Mouse (Mus musculus) forebrain, embryonic 10.5 days (tissue): ENCODE measurements around the gene Kng2. TPM values are rescaled to one million over a fixed set of nuclear protein-coding genes. Genes with fewer than 3 reads are reported as not detected.
A peak's percentile ranks its signal among the peaks of the same experiment; 100 is the strongest.
"Not testable (repeated sequence)": the region's sequence is repeated elsewhere in the genome, so short reads cannot be mapped to it uniquely, and the experiment has no call there.

Source experiments
- DNase-seq: peaks from one replicate; pipeline ENCODE4 v3.0.0-alpha.2; 2017; ENCODE audit warnings: low spot score; ENCODE audit errors: extremely low spot score
- H3K27ac ChIP-seq: fragments of 300-500 bp; sonication (generic); 2 replicates; pipeline ENCODE4 v1.5.1; 2016; ENCODE audit warnings: mild to moderate bottlenecking
- H3K27me3 ChIP-seq: fragments of 300-500 bp; sonication (generic); 2 replicates; pipeline ENCODE4 v1.6.1; 2016; ENCODE audit warnings: mild to moderate bottlenecking; ENCODE audit not compliant: poor library complexity, severe bottlenecking
- H3K36me3 ChIP-seq: fragments of 300-500 bp; sonication (generic); replicated peaks from 2 replicates; pipeline ENCODE4 v1.6.1; 2016; ENCODE audit warnings: mild to moderate bottlenecking, moderate library complexity
- H3K4me1 ChIP-seq: fragments of 300-500 bp; sonication (generic); 2 replicates; pipeline ENCODE4 v1.6.1; 2016
- H3K4me3 ChIP-seq: fragments of 300-500 bp; sonication (generic); 2 replicates; pipeline ENCODE4 v1.5.1; 2016; ENCODE audit warnings: mild to moderate bottlenecking, moderate library complexity
- H3K9me3 ChIP-seq: fragments of 300-500 bp; sonication (generic); 2 replicates; pipeline ENCODE4 v1.6.1; 2016; ENCODE audit warnings: mild to moderate bottlenecking, moderate library complexity
- WGBS: fragments of 180-500 bp; shearing (Covaris S2); methylation state at CpG from one replicate; pipeline ENCODE4 v1.1.7; 2016; 5-methylcytosine and 5-hydroxymethylcytosine counted together
- polyA plus RNA-seq: library from polyadenylated mRNA; unstranded; fragments of >200 nt; fragmentation: Nextera tagmentation; extraction: Ambion mirVana; gene quantifications from 2 replicates; pipeline ENCODE4 v1.2.1, GENCODE M21; 2016

The Kng2 gene
- polyA plus RNA-seq, 1 experiment from 2014 or later = not detected

- Histone ChIP-seq H3K9me3 (no peaks in the 10 kb centered on the region), H3K4me3 (no peak overlapping the region), H3K4me1 (peaks cover 19% of the 10 kb centered on the region), H3K27ac (no peak overlapping the region), H3K27me3 (no peaks in the 10 kb centered on the region), H3K36me3 (no peaks in the 10 kb centered on the region)
- DNase-seq = no peak
Measured at GRCm38 (mm10) chr16:23026582-23026981, 2.7 kb downstream of the Kng2 start.

DNA sequence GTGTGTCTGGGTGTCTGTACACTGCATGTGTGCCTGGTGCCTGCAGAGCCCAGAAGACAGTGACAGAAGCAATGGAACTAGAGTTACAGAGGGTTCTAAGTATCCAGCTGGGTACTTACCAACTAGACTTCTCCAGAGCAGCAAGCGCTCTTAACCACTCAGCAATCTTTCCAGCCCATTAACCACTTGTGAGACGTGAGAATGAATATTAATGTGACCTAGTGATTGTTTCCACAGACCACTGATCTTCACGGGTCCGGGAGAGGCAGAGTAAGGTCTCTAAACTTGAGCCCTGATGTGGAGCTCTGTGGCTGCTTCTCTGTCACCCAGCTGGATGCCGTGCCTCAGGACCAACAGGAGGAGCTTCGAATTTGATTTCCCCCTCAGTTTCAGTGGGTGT, 4.2 kb downstream of the Kng2 start:
- H3K4me3 ChIP-seq = no peak overlapping the region
- no peaks in the 10 kb centered on the region for H3K36me3 ChIP-seq
- no peak for DNase-seq
- H3K27ac ChIP-seq = no peak overlapping the region
- WGBS = 70% methylated on average over 6 of the region's 6 CpGs
- H3K27me3 ChIP-seq = no peaks in the 10 kb centered on the region
- H3K4me1 ChIP-seq = peaks cover 33% of the 10 kb centered on the region
- H3K9me3 ChIP-seq = no peaks in the 10 kb centered on the region

- not testable (repeated sequence) for H3K36me3 ChIP-seq, H3K4me3 ChIP-seq, DNase-seq, H3K9me3 ChIP-seq, H3K27me3 ChIP-seq, H3K27ac ChIP-seq
- 15% methylated on average over 1 of the region's 1 CpGs for WGBS
- peaks cover 28% of the 10 kb centered on the region for H3K4me1 ChIP-seq
Measured at GRCm38 (mm10) chr16:23020571-23020970, 8.7 kb downstream of the Kng2 start.

- DNase-seq, H3K27ac ChIP-seq, H3K4me3 ChIP-seq, H3K4me1 ChIP-seq, H3K27me3 ChIP-seq, H3K9me3 ChIP-seq, H3K36me3 ChIP-seq: not testable (repeated sequence)
- 93% methylated on average over 8 of the region's 8 CpGs for WGBS
Measured at GRCm38 (mm10) chr16:23014645-23015044, 14.6 kb downstream of the Kng2 start.

GRCm38 (mm10) chr16:23013786-23014185, 15.5 kb downstream of the Kng2 start:
- H3K4me1 ChIP-seq, H3K27ac ChIP-seq, H3K27me3 ChIP-seq, H3K9me3 ChIP-seq, DNase-seq, H3K36me3 ChIP-seq, H3K4me3 ChIP-seq: not testable (repeated sequence)
- WGBS = 83% methylated on average over 2 of the region's 2 CpGs

GRCm38 (mm10) chr16:22996951-22997350, 32.3 kb downstream of the Kng2 start:
- not testable (repeated sequence) for H3K36me3 ChIP-seq, H3K27me3 ChIP-seq, H3K4me1 ChIP-seq, DNase-seq, H3K27ac ChIP-seq, H3K4me3 ChIP-seq, H3K9me3 ChIP-seq
- WGBS = 91% methylated on average over 3 of the region's 3 CpGs

DNA sequence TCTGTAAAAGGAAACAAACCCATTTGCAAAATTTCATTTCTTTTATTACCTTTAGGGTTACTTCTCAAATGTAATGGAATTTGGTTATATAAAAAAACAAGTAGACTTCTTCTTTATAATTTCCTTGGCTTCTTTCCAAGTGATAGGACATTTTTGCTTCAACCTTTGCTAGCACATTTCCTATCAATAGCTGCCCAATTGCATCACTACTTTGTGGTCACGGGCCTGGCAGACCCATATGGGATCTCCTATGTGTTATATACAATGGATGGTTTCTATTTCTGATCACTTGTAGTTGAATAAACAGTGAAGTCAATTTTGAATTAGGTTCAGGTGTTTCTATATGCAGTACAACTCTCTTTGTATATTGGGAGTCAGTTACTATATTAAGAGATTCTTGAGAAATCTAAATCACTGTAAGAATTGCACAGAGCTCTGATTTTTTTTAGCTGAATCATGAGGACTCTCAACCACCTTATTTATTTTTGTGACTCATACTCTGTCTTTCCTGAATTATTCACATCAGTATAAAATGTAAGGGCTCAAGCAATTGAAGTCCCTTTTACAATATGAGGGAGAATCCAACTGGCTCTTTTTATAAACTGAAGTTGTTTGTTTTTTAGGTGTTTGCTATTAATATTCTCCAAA, 61.8 kb downstream of the Kng2 start:
- no peak for DNase-seq
- WGBS = 85% methylated on average over 1 of the region's 1 CpGs
- H3K4me3 ChIP-seq = no peak overlapping the region
- H3K4me1 ChIP-seq = no peaks in the 10 kb centered on the region
- no peak overlapping the region for H3K27ac ChIP-seq
- H3K36me3 ChIP-seq = no peaks in the 10 kb centered on the region
- no peaks in the 10 kb centered on the region for H3K27me3 ChIP-seq
- no peaks in the 10 kb centered on the region for H3K9me3 ChIP-seq

DNA sequence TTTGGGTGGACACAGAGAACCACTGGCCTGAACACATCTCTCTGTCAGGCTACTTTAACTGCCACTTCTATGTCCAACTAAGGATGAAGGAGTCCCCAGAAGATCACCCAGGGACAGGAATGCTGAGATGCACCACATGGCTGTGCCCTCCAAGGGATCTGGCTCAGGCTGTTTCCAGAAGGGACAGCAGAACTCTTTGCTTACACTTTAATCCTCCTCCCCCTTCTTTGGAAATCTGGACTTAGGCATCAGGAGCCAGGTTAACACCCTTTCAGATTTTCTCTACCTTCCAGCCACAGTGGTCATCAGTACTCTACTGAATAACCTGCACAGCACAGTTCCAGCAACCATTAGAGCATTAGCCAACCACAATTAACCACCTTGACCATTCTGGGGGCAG, 66.0 kb downstream of the Kng2 start:
- Histone ChIP-seq H3K36me3 (no peaks in the 10 kb centered on the region), H3K27me3 (no peaks in the 10 kb centered on the region), H3K4me1 (no peaks in the 10 kb centered on the region), H3K27ac (no peak overlapping the region), H3K9me3 (no peaks in the 10 kb centered on the region), H3K4me3 (no peak overlapping the region)
- no peak for DNase-seq

DNA sequence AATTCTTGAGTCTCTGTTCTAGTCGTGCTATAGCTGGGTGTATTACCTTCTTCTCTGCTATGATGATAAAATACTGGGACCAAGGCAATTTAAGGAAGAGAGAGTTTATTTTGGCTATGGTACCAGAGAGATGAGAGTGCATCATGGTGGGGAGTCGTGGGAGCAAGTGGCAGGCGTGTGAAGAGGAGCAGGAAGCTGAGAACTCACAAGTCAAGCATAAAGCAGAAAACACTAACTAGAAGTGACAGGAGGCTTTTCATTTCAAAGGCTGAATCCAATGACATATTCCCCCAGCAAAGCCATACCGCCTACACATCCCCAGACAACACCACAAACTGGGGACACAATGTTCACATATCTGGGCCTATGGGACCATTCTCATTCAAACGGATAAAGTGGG, 67.0 kb downstream of the Kng2 start:
- H3K27ac ChIP-seq = no peak overlapping the region
- H3K4me1 ChIP-seq = no peaks in the 10 kb centered on the region
- DNase-seq = no peak
- no peaks in the 10 kb centered on the region for H3K36me3 ChIP-seq
- H3K27me3 ChIP-seq = no peaks in the 10 kb centered on the region
- 84% methylated on average over 5 of the region's 5 CpGs for WGBS
- no peak overlapping the region for H3K4me3 ChIP-seq
- no peaks in the 10 kb centered on the region for H3K9me3 ChIP-seq

DNA sequence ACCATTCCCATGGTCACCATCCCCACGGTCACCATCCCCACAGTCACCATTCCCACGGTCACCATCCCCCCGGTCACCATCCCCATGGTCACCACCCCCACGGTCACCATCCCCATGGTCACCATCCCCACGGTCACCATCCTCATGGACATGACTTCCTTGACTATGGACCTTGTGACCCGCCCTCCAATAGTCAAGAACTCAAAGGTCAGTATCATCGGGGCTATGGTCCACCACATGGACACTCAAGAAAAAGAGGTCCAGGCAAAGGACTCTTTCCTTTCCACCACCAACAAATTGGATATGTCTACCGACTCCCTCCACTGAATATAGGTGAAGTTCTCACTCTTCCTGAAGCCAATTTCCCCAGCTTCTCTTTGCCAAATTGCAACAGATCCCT, 68.2 kb downstream of the Kng2 start:
- no peaks in the 10 kb centered on the region for H3K9me3 ChIP-seq
- H3K4me1 ChIP-seq = peaks cover 1% of the 10 kb centered on the region
- DNase-seq = no peak
- no peaks in the 10 kb centered on the region for H3K36me3 ChIP-seq
- H3K27ac ChIP-seq = no peak overlapping the region
- no peak overlapping the region for H3K4me3 ChIP-seq
- 95% methylated on average over 8 of the region's 8 CpGs for WGBS
- no peaks in the 10 kb centered on the region for H3K27me3 ChIP-seq

- no peak overlapping the region for H3K4me3 ChIP-seq
- H3K27me3 ChIP-seq = no peaks in the 10 kb centered on the region
- no peak for DNase-seq
- H3K36me3 ChIP-seq = no peaks in the 10 kb centered on the region
- H3K9me3 ChIP-seq = no peaks in the 10 kb centered on the region
- H3K27ac ChIP-seq = 0 out of 2 replicates have a peak overlapping the region, but pooled peaks have one; percentile 8
- peaks cover 11% of the 10 kb centered on the region for H3K4me1 ChIP-seq
- 80% methylated on average over 11 of the region's 11 CpGs for WGBS
Measured at GRCm38 (mm10) chr16:22956085-22956439, 73.2 kb downstream of the Kng2 start.

DNA sequence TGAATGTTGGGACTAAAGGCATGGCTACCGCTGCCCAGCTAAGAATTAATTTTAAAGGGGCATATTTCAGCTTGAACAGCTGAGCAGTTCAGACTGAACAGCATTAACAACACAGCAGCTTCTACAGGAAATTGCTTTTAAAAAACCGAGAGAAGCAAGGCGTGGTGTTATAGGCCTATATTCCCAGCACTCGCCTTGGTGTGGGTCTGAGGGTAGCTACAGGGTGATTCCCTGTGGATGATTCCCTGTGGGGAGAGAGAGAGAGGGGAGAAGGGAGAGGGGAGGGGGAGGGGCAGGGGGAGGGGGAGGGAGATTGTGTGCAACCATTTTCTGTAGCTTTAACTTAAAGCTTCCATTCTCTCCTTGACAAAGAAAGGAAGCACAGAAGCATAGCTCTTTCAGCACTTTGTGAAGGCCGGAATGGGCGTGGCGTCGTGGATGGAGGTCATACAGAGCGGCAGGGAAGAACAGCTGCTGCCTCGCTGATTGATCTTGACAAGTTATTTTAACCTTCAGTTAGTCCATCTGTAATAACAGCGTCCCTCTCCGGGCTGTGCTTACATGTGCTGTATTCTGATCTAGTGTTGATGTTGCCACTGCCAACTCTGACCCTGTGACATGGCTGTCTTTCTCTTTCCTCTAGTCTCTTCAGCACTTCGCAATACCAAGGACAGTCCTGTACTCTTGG, 73.7 kb downstream of the Kng2 start:
- no peaks in the 10 kb centered on the region for H3K27me3 ChIP-seq
- 0 out of 2 replicates have a peak overlapping the region, but pooled peaks have one; percentile 8 for H3K27ac ChIP-seq
- no peaks in the 10 kb centered on the region for H3K9me3 ChIP-seq
- no peak overlapping the region for H3K4me3 ChIP-seq
- 64% methylated on average over 13 of the region's 13 CpGs for WGBS
- no peaks in the 10 kb centered on the region for H3K36me3 ChIP-seq
- H3K4me1 ChIP-seq = peaks cover 11% of the 10 kb centered on the region
- peak; percentile 33 for DNase-seq

- WGBS = 33% methylated on average over 4 of the region's 4 CpGs
- H3K4me3 ChIP-seq = no peak overlapping the region
- H3K4me1 ChIP-seq = peaks cover 11% of the 10 kb centered on the region
- H3K27ac ChIP-seq = no peak overlapping the region
- DNase-seq = no peak
- no peaks in the 10 kb centered on the region for H3K27me3 ChIP-seq
- H3K36me3 ChIP-seq = no peaks in the 10 kb centered on the region
- no peaks in the 10 kb centered on the region for H3K9me3 ChIP-seq
Measured at GRCm38 (mm10) chr16:22953069-22953468, 76.2 kb downstream of the Kng2 start.
